Mouse (Mus musculus) erythroblast, adult 5-6 weeks (primary cell): ENCODE measurements around the gene Bcr. TPM values are rescaled to one million over a fixed set of nuclear protein-coding genes. Genes with fewer than 3 reads are reported as not detected.
A peak's percentile ranks its signal among the peaks of the same experiment; 100 is the strongest.

Experiments
- ATAC-seq: replicated peaks from 2 replicates; pipeline ENCODE4 v1.8.0; 2016; ENCODE audit warnings: moderate number of reproducible peaks, mild to moderate bottlenecking, moderate TSS enrichment, inconsistent platforms; ENCODE audit not compliant: poor library complexity, low FRiP score, severe bottlenecking
- total RNA-seq, 2 experiments: library from RNA; stranded (forward) in 1 of 2; stranded (reverse) in 1 of 2; fragments of 150-400 nt in 1 of 2; fragments of 200-764, 138-1000 nt in 1 of 2; gene quantifications; 2 replicates each; pipeline versions ENCODE4 v1.2.3 to v1.2.4; 2015 to 2017; ENCODE audit warnings: low replicate concordance in 2 of 2

Gene Bcr
- total RNA-seq, 2 experiments from 2014 or later, result 2.3 to 3.7 TPM

DNA sequence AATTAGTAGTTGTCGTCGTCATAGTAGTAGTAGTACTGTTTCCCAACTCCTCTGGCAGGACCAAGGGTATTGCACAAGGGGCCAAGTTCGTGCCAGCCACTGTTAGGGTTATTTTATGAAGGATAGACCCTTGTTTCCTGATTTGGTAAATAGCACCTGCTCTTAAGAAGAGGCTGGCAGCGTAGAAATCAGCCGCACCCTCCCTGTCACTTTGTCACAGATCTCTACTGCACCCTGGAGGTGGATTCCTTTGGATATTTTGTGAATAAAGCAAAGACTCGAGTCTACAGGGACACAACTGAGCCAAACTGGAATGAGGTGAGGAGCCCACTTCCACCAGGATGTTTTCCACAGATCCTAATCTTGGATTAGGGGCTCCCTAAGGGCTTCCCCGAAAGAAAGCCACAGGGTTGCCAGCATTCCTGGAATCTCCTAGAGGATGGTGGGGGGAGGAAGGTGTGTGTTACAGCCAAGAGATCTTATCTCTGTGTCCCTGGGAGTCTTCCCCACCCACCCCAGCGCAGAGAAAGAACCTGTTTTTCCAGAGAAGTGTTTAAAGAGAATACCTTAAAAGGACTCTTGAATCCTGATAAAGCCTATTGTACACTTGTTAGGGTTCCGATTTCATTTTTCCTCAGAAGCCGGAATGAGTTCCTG is 105.6 kb downstream of the Bcr start:
- ATAC-seq, result no peak

DNA sequence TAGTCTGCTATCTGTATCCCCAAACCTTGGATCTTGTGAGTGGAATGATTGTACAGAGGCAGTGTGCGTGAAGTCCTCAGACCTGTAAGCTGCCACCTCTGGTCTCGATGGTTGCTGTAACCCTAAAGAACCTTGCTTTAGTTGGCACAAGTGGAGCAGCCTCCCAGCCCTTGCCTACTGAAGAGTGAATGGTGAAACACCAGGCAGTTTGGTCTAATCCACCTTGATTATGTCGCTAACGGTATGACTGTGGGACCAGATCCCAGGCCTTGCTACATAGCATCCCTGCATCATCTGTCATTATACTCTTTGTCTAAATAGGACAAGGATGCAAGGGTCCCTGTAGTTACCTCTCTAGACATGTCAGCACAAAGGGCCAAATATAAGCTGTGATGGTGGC is 106.2 kb downstream of the Bcr start:
- no peak for ATAC-seq

DNA sequence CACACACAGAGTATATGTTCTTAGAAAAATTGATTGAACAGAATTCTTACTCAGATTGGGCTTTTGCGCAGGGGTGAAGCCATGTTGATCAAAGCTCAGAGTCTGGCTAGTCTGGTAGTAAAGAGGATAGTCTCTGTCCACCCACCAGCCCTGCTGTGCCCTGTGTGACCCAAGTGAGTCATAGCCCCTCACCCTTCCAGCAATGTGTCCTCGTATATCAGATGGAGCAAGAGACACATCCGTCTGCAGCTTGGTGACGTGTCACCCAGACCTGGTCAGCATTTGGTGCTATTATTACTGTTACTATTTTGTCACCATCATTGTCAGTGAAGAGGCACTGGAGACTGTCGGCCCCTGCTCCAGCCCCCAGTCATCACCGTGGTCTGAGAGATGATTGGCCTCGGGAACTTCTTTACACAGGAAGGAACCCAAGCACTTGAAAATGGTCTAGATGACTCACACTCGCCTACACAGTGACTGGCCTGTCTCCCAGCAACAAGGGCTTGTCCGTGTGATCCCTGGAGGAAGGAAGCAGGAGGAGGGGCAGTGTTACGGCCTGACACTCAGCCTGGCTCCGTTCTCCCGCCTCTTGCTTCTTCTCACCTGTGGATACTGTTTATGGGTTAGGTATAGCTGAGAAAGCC is 109.9 kb downstream of the Bcr start:
- ATAC-seq, result no peak

DNA sequence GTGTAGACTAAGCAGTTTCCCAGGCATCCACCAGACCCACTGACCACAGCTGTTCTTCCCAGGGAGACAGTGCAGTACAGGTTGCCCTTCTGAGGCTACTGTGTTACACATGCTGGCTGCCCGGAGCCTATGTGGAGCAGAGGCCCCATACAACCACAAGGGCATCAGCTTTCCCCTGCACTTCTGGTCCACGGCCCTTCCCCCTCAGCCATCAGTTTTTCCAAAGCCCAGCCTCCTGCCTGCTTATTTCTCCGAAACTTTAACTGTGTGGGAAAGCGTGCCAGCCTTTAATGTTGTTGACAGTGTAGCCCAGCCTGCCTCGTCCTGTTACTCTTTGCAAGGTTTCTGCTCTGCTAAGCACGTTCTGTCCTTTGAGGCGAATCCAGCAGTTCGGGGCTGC is 112.7 kb downstream of the Bcr start:
- no peak for ATAC-seq

DNA sequence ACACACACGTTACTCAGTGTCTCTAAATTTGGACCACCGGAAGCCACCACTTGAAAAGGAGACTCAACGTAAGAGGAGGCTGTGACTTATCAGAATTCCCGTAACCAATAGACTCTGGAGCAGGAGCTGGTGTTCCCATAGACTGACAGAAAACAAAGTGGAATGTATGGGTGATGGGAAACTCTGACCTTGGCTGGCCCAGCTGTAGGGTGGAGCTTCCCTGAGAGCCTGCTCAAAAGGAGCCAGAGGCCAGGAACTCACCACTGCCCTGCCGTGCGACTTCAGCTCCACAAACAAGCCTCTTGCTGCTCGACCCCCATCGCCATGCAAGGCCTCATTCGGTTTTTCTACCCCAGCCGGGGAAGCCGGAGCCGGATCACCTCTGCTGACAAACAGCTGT is 113.3 kb downstream of the Bcr start:
- no peak for ATAC-seq

DNA sequence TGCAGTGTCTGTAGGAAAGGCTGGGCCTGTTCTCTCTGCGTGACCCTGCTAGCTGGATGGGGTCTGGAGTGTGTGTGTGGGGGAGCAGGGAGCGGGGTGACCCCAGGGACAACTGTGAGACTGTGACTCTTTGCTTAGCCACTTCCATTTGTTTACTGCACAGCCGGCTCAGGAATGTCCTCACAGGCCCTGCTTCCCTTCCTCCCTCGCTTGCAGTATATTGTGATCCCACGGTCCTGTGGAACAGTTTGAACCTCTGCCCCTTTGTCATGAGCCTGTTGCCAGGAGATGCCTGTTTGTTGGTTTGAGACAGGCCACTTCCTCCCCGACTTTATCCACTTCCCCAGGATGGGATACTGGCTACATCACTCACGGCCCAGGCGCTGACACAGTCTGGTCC is 116.1 kb downstream of the Bcr start:
- no peak for ATAC-seq

DNA sequence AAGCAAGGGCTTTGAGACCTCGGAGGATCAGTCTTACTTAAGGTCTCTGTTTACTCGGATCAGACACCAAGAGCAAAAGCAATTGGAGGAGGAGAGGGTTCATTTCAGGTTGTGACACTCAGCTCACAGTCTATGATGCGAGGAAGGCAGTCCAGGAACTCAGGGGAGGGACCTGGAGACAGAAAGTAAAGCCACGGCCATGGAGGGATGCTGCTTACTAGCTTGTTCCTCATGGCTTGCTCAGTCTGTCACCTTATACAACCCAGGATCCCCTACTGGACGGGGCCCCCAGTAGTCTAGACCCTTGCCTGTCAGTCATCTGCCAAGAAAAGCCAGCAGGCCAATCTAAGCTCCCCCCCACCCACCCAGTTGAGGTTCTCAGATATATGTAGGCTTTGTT is 118.5 kb downstream of the Bcr start:
- ATAC-seq, result no peak

DNA sequence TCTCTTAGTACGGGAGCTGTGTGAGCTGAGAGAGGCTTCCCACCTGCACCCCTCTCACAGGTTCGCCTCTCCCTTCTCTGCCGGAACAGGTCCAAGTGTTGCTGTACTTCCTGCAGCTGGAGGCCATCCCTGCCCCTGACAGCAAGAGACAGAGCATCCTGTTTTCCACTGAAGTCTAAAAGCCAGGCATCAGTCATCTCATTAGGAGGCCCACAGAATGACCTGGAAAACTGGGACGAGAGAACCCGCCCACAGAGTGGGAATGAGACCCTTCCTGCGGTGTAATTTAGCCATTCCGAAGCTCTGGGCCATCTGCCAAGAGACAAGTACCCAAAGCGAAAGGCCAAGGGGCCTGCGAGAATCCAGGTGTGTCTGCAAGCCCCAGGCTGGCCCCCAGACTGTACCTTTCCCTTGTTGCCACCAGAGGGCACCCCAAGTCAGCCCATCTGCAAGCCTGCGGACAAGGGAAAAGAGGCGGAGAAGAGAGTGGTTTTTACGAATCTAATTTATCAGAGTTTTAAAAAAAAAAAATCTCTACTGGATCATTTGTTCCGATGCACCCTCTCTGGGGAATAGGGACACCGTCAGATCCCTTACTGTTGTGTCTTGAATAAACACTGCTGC is 121.9 kb downstream of the Bcr start:
- peak; percentile 67 for ATAC-seq

DNA sequence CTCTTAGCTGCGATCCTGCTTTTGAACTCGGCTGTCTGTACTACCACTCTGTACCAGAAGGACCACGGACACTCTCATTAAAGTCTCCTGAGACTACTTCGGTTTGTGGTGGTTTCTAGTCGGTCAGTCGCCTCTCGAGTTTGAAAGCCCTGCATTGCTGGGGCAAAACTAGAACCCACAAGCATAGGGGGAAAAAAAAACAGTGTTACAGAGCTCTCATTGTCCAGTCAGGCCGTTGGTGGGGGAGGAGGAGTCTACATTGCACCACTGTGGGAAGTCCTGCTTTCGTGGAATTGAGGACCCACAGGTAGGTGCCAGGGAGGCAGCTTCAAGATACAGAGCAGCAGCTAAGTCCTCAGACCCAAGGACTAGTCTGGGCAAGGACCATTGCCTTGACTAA is 124.4 kb downstream of the Bcr start:
- no peak for ATAC-seq

DNA sequence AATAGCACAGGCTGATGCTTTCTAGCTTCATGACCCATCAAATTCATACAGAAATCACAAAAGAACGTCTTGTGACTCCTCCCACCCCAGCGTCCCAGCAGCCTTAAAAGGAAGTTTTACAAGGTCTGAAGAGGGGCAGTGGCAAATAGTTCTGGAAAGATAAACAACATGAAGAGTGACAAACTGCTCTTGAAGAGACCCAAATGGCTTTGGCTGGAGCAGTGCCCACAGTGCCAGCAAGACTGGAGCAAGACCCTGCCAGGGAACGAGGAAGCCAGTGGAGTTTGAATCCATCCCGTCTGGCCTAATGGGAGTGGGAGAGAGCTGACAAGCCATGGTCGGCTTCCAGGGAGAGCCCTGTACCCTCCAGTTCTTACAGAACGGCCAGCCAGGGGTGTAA is 126.2 kb downstream of the Bcr start:
- no peak for ATAC-seq

DNA sequence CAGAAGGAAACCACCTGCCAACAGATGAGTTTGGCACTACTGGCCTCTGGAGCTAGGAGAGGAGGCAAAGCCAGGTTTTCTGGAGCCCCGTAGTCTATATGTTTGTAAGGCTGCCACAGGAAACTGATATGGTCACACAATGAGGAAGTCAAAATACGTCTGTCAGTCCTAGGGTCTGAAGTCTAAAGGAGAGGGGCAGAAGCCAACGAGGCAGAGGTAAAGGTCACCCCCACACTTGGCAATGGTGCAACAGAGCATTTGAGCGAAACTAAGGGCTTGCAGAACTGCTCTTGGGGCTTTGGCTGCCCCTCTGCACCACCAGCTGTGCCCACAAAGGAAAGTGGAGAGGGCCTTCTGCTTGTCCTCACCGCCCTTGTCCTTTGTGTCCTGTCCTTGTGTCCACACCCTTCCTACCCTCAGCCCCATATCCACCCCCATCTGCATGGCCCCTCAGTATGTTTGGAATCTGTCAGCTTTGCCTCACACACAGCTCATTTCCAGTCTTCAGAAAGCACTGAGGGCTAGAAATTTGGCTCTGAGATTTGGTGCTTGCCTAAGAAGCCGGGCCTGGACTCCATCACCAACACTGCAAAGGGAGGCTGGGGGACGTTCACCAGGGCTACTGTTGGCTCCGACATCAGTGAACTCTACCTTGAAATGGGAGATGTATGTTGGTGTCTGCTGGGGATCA is 127.1 kb downstream of the Bcr start:
- ATAC-seq, result no peak

DNA sequence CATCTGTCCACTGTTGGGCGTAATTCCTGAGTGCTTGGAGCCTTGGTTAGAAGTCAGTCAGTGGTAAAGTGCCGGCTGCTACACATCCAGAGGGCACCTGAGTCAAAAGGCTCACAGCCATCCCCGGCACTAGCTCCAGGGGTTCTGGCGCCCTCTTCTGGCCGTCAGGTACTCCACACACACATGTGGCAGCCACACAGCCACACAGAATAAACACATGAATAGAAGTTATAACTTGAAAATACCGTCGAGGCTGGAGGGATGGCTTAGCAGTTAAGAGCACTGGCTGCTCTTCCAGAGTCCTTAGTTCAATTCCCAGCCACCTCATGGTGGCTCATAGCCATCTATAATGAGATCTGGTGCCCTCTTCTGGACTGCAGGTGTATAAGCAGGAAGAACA is 131.3 kb downstream of the Bcr start:
- no peak for ATAC-seq

DNA sequence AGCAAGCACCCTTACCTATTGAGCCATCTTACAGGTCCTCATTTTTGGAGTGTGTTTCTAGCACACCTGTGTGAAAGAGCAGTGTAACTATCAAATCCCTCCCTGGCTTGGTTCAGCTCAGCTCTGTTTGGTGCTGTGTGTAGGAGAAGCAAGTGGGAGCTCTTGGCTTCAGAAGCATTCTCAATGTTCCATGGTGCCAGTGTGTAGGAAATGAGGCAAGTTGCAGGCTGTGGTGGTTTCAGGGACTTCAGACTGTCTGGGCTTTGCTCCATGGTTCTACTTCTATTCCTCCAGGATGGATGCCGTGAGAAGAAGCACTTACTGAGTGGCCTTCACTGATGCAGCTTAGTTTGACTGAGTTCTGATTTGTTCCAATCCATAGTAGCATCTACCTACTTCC is 137.4 kb downstream of the Bcr start:
- ATAC-seq, result no peak

DNA sequence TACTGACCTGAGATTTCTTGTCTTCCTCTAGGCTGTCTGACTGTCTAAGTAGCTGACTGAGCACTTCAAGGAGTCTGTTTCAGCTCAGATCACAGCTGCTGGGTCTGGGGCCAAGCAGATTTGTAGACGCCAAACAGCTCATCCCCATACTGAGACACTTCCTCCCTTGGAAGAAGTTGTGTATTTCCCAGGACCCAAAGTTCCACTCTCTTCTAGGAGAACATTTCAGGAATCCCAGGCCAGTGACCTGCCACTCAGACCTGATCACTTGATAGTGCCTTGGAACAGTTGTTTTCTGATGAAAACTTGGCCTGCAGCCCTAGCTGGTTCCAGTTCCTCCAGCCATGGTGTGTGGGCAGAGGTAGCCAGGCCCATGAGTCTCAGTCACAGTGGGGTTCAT is 140.3 kb downstream of the Bcr start:
- no peak for ATAC-seq

DNA sequence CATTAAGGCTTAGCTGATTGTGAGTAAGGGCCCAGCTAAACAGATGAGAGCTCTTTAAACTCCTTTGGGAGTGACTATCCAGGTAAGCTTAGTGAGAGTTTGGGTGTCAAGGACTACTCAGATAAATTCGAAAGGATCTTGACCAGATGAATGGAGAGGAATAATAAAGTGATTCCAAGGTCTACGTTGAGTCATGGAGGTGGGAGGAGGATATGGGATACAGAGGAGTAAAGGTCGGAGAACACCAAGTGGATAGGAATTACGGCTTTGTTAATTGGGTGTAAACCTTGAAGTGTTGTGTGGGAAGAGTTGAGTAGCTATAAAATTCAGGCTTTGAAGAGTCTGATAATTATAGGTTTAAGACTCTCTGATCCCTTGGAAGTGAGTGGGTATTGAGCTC is 145.8 kb downstream of the Bcr start:
- ATAC-seq, result no peak

DNA sequence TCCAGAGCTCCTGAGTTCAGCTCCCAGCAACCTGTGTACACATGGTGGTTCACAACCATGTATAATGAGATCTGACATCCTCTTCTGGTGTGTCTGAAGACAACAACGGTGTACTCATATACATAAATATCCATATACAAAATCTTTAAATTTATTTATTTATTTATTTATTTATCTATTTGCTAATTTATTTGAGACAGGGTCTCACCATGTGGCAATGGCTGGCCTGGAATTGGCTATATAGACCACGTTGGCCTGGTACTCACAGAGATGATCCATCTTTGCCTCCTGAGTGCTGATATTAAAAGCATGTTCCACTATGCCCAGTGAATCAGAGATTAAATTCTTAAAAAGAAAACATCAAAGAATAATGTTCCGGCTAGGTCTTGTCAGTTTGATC is 150.4 kb downstream of the Bcr start:
- ATAC-seq, result no peak

DNA sequence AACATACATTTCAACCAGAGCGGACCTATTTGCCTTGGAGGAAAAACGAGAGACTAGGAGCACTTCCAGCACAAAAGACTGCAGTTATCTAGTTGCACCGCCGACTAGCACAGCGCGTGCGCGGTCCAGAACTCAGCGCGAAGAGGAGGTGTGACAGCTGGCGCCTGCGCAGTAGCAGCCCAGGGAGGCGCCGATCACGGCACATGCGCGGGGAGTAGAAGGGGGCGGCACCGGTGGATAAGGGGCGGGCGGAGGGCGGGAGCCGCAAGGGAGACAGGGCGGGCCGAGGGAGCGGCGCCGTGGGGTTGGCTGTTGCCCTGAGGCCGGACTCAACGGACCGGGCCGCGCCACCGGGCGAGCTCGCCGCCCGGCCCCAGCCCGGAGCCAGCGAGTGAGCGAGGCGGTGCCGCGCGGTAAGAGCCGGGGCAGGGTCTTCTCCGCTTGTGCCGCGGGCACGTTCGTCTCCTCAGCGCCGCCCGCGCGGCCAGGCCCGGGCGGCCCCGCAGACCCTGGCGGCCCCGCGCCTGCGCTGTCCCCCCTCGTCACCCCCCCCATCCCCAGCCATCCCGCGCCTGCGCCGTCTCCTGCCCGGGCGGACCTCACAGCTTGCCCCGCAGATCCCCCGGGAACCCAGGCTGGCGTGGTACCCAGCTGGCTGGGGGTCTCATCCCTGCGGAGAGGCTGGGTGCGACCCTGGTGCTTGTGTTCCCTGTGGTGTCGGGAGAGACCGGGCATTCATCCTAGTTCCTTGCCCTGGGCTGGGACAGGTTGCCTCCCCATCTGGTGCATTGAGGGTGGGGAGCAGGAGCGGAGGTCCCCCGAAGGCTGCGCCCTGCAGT is 151.6 kb downstream of the Bcr start, which contains the start of gene Specc1l:
Gene Specc1l, plus strand, starts transcription at position 267 of the 839 bp plus-strand sequence.
- ATAC-seq, result peak; percentile 99

DNA sequence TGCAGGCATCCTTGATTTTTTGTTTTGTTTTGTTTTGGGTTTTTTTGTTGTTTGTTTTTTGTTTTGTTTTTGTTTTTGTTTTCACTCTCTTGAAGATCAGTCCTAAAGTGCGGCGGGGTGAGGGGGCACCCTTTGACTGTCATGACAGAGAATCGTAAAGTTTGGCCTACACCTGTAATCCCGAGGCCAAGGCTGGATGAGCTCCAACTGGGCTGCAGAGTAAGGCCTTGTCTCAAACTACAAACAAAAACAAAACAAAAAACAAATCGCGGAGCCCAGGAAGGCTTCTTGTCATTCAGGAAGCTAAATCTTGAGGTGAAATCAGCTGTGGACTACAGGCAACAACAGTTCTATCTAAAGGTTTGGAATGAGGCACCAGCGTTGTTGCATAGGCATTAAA is 152.6 kb downstream of the Bcr start:
- ATAC-seq, result no peak

DNA sequence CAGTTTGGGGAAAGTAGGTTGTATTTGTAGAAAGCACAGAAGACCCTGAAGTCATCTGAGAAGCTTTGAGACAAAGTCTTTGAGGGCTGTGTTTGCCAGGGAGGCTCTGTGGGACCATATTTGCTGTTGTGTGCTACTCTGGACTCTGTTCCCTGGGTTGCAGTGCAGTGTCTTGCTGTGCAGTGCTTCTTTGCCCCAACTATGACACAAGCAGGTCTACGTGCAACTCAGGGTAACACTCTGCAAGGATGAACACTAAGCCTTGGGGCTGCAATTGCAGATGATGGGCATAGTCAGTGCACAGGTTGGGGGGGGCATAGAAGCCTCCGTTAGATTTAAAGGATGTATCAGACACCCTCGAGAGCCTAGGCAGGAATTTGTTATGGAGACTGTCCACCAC is 160.3 kb downstream of the Bcr start:
- ATAC-seq, result no peak
